Mouse (Mus musculus): ENCODE measurements around the gene Oprm1.

Oprm1 gene

GRCm38 (mm10) chr10:6896659-6897303 lies 138.5 kb downstream of the Oprm1 start:
- no peak for DNase-seq

- no peak for DNase-seq
Observed at GRCm38 (mm10) chr10:6900126-6900525, 141.8 kb downstream of the Oprm1 start.

GRCm38 (mm10) chr10:6901819-6902393 lies 143.6 kb downstream of the Oprm1 start:
- no peak for DNase-seq

- no peak for DNase-seq
Observed at GRCm38 (mm10) chr10:6909763-6910162, 151.5 kb downstream of the Oprm1 start.

- DNase-seq = no peak
Observed at GRCm38 (mm10) chr10:6915991-6916390, 157.7 kb downstream of the Oprm1 start.

- peak; percentile 60 for DNase-seq
Observed at GRCm38 (mm10) chr10:6916545-6917257, 158.4 kb downstream of the Oprm1 start.

GRCm38 (mm10) chr10:6926724-6927123 lies 168.4 kb downstream of the Oprm1 start:
- DNase-seq = no peak

- no peak for DNase-seq
Observed at GRCm38 (mm10) chr10:6927600-6928223, 169.4 kb downstream of the Oprm1 start.

- no peak for DNase-seq
Observed at GRCm38 (mm10) chr10:6928905-6929304, 170.6 kb downstream of the Oprm1 start.

- DNase-seq = no peak
Observed at GRCm38 (mm10) chr10:6930398-6930797, 172.1 kb downstream of the Oprm1 start.

GRCm38 (mm10) chr10:6930889-6931288 lies 172.6 kb downstream of the Oprm1 start:
- no peak for DNase-seq

- no peak for DNase-seq
Observed at GRCm38 (mm10) chr10:6934776-6935175, 176.5 kb downstream of the Oprm1 start.

- DNase-seq = no peak
Observed at GRCm38 (mm10) chr10:6936671-6937425, 178.5 kb downstream of the Oprm1 start.

GRCm38 (mm10) chr10:6953115-6953514 lies 194.8 kb downstream of the Oprm1 start:
- DNase-seq = no peak

GRCm38 (mm10) chr10:6954533-6954932 lies 196.2 kb downstream of the Oprm1 start:
- DNase-seq = no peak

GRCm38 (mm10) chr10:6956357-6956756 lies 198.1 kb downstream of the Oprm1 start:
- DNase-seq = no peak

GRCm38 (mm10) chr10:6958791-6959190 lies 200.5 kb downstream of the Oprm1 start:
- no peak for DNase-seq

- no peak for DNase-seq
Observed at GRCm38 (mm10) chr10:6967588-6968242, 209.4 kb downstream of the Oprm1 start.

- DNase-seq = no peak
Observed at GRCm38 (mm10) chr10:6968334-6968733, 210.0 kb downstream of the Oprm1 start.

GRCm38 (mm10) chr10:6977843-6978242 lies 219.5 kb downstream of the Oprm1 start:
- no peak for DNase-seq

- no peak for DNase-seq
Observed at GRCm38 (mm10) chr10:6978733-6979132, 220.4 kb downstream of the Oprm1 start.

GRCm38 (mm10) chr10:6979216-6979615 lies 220.9 kb downstream of the Oprm1 start:
- no peak for DNase-seq

Measured in lung, postnatal 36 days (tissue).